Mouse (Mus musculus): ENCODE measurements around the gene Prepl.

Gene Prepl

DNA sequence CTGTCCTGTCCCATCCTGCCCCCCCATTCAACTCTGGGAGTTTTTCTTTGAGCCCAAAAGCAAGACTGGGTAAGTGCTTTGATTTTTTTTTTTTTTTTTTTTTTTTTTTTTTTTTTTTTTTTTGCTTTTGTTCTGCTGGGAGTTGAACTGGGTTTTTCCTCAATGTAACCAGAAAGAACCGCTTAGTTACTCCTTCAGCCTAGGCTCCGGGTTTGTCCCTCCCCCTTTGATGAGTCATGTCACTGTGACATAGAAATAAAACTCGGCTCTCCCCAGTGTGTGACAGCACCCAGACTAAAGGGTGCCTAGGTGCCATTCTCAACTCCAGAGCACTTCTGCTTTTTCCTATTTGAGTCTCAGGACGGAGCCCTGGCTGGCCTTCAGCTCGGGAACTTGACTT lies 71.2 kb downstream of the Prepl start:
- DNase-seq, result no peak

DNA sequence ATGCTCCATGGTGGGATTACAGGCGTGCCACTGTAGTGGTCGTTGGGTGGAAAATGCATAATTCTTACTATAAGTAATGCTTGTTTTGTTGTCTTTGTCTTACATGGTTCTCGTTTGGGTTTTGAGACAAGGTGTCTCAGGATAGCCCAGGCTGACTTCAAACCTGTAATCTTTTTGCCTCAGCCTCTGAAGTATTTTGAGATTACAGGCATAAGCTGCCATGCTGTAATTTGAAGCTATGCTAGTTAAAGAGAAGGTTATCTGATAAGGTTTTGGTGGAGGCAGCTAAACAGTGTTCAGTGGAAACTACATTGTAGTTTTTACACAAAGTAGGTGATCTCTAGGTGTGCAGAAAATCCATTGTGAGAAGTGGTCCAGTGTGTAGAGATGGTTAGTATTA lies 71.7 kb downstream of the Prepl start:
- DNase-seq, result no peak

DNA sequence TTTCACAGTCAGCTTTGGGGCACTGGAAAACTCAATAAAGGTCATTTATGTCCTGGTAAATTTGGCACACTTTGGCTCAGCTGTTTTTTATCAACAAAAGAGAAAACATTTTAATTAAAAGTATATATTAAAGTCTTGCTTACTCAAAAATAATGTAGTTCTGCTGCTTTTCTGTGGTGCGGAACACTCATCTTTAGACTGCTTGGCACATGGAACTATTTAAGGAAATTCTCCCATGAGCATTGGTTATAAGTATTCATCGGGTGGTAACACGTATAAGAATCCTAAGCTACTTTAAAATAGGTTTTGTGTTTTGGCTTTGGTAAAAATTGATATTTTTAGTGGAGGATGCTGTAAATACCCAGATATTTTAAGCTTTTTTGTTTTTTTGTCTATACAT lies 75.4 kb downstream of the Prepl start:
- no peak for DNase-seq

DNA sequence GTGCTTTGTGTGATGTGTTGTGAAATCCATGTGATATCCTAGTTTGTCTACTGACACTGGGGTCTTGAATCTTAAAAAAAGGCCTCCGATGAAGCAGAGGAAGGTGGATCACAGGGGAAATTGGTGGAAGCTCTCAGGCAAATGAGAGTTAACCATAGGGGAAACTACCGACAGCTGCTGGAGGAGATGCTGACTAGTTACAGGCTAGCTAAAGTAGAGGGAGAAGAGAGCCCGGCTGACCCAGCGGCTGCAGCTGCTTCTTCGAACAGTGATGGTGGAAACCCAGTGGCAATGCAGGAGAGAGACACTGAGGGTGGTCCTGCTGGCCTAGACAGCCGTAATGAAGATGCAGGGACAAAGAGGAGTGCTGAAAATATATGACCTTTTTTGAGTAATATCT lies 76.6 kb downstream of the Prepl start:
- DNase-seq, result no peak
